Mouse (Mus musculus) gastrocnemius, adult 2 months (tissue): Measurements from ENCODE around the gene Fgd5. TPM values are rescaled to one million over a fixed set of nuclear protein-coding genes. Genes with fewer than 3 reads are reported as not detected.

Source experiments
- DNase-seq: peaks from one replicate; pipeline ENCODE4 v3.0.0; 2022
- H3K27ac ChIP-seq: fragments of 200-600 bp; 2 replicates; pipeline ENCODE4 v1.8.1; 2022; ENCODE audit warnings: mild to moderate bottlenecking
- H3K4me3 ChIP-seq: fragments of 200-600 bp; 2 replicates; pipeline ENCODE4 v1.8.1; 2022; ENCODE audit warnings: mild to moderate bottlenecking, moderate library complexity
- CTCF ChIP-seq: fragments of 200-600 bp; IDR thresholded peaks from 2 replicates; pipeline ENCODE4 v1.8.1; 2022; ENCODE audit warnings: antibody characterized with exemption, mild to moderate bottlenecking, moderate library complexity
- intact Hi-C: fragments of 180-260 bp; cut with DNase I; formaldehyde crosslinking; loops from one replicate; pipeline ENCODE4 v1.15.1; 2025
- total RNA-seq, 2 experiments: library from RNA; stranded (reverse); gene quantifications; 2 replicates each; pipeline ENCODE4 v1.2.3; 2021

Fgd5 gene
- total RNA-seq, 2 experiments from 2014 or later: 9.0 to 11.3 TPM

DNA sequence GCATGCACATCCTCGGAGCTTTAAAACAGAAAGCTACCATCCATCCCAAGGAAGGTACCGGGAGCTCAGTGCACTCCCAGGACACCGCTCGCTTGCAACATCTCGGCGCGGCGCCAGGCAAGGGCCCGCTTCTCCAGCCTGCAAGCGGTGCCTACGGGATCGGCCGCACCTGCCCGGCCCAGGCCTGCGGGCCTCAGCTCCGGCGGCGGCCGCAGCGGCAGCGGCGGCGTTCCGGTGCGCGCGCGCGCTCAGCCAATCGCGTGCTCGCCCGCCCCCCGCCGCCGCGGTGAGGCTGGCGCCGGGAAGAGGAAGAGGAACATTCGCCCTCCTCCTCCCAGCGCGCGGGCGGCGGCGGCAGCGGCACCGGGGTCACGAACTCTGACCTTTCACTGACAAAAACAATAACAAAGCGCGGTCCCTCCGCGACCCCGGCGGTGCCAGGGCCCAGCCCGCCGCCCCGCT is 112.5 kb downstream of the Fgd5 start, which contains the start of gene Nr2c2:
Gene Nr2c2 (plus strand): TSS at position 261 of the 462 bp plus-strand sequence.
- Histone ChIP-seq H3K27ac (peak within 1 kb of the TSS; percentile 98), H3K4me3 (peak within 1 kb of the TSS; percentile 97)
- TF ChIP-seq CTCF: no peak
- DNase-seq: peak; percentile 94
- intact Hi-C loops: loop anchor here (5.0 kb wide), 1 partner anchor 91 kb away; the partner anchor contains the start of gene Mrps25

- Histone ChIP-seq H3K4me3 (peak overlapping the region; percentile 97), H3K27ac (peak overlapping the region; percentile 98)
- intact Hi-C loops: loop anchor here (5.0 kb wide), 1 partner anchor 90 kb away; the partner anchor contains the start of gene Mrps25
- peak; percentile 100 for DNase-seq
- no peak for TF ChIP-seq CTCF
These were observed 113.2 kb downstream of the Fgd5 start for GRCm38 (mm10) chr6:92091767-92092489.

GRCm38 (mm10) chr6:92092737-92093136 is 114.1 kb downstream of the Fgd5 start:
- Histone ChIP-seq H3K27ac (peak overlapping the region; percentile 98), H3K4me3 (peak overlapping the region; percentile 97)
- intact Hi-C loops: loop anchor here (5.0 kb wide), 1 partner anchor 90 kb away; the partner anchor contains the start of gene Mrps25
- DNase-seq: no peak
- no peak for TF ChIP-seq CTCF

- intact Hi-C loops: loop anchor here (5.0 kb wide), 1 partner anchor 88 kb away; the partner anchor contains the start of gene Mrps25
- DNase-seq: no peak
- TF ChIP-seq CTCF: no peak
- Histone ChIP-seq H3K4me3 (no peak overlapping the region), H3K27ac (no peak overlapping the region; the same call in 1 of the 2 replicates)
These were observed 115.2 kb downstream of the Fgd5 start for GRCm38 (mm10) chr6:92093869-92094268.

- DNase-seq: no peak
- Histone ChIP-seq H3K4me3 (no peak overlapping the region), H3K27ac (no peak overlapping the region)
- TF ChIP-seq CTCF: no peak
- intact Hi-C loops: no loop called here
These were observed 122.1 kb downstream of the Fgd5 start for GRCm38 (mm10) chr6:92100679-92101360.

GRCm38 (mm10) chr6:92124547-92124946 is 145.9 kb downstream of the Fgd5 start:
- TF ChIP-seq CTCF: no peak
- no peak overlapping the region for H3K4me3 ChIP-seq
- no peak overlapping the region for H3K27ac ChIP-seq
- DNase-seq: no peak
- intact Hi-C loops: no loop called here

Other genes with a start within 250 kb of the Fgd5 start
- 1 to 10 TPM; 4.5 to 5.2 TPM for gene Grip2, start 151.6 kb upstream of the Fgd5 start, total RNA-seq
- 10 to 100 TPM; 10.1 to 11.6 TPM for gene Ccdc174, start 100.8 kb upstream of the Fgd5 start, total RNA-seq
- gene 4930590J08Rik, start 76.1 kb upstream of the Fgd5 start, total RNA-seq: 1 to 10 TPM; 1.6 to 2.9 TPM
- 10 to 100 TPM; 21.1 to 23.0 TPM for gene Nr2c2, start 112.5 kb downstream of the Fgd5 start, total RNA-seq
- gene Mrps25, start 205.2 kb downstream of the Fgd5 start, total RNA-seq: 10 to 100 TPM; 29.2 to 43.7 TPM
- gene Rbsn, start 236.0 kb downstream of the Fgd5 start, total RNA-seq: 10 to 100 TPM; 13.6 to 14.9 TPM